Mouse (Mus musculus) heart, embryonic 10.5 days (tissue): ENCODE results near the gene Rnf150. TPM values are rescaled to one million over a fixed set of nuclear protein-coding genes. Genes with fewer than 3 reads are reported as not detected.

Experiments used
- DNase-seq: peaks from one replicate; pipeline ENCODE4 v3.0.0-alpha.2; 2017; ENCODE audit warnings: low spot score
- H3K27ac ChIP-seq: fragments of 300-500 bp; sonication (generic); 2 replicates; pipeline ENCODE4 v1.5.1; 2016; ENCODE audit warnings: mild to moderate bottlenecking
- H3K27me3 ChIP-seq: fragments of 300-500 bp; sonication (generic); 2 replicates; pipeline ENCODE4 v1.6.1; 2016; ENCODE audit warnings: mild to moderate bottlenecking; ENCODE audit not compliant: poor library complexity, insufficient read depth, severe bottlenecking
- H3K36me3 ChIP-seq: fragments of 300-500 bp; sonication (generic); 2 replicates; pipeline ENCODE4 v1.6.1; 2016; ENCODE audit warnings: mild to moderate bottlenecking, moderate library complexity
- H3K4me1 ChIP-seq: fragments of 300-500 bp; sonication (generic); 2 replicates; pipeline ENCODE4 v1.6.1; 2016; ENCODE audit warnings: mild to moderate bottlenecking
- H3K4me3 ChIP-seq: fragments of 300-500 bp; sonication (generic); 2 replicates; pipeline ENCODE4 v1.5.1; 2016; ENCODE audit warnings: mild to moderate bottlenecking, moderate library complexity
- H3K9me3 ChIP-seq: fragments of 300-500 bp; sonication (generic); 2 replicates; pipeline ENCODE4 v1.6.1; 2016; ENCODE audit warnings: mild to moderate bottlenecking, moderate library complexity
- WGBS: fragments of 180-500 bp; shearing (Covaris S2); methylation state at CpG from one replicate; pipeline ENCODE4 v1.1.7; 2016; 5-methylcytosine and 5-hydroxymethylcytosine counted together
- polyA plus RNA-seq: library from polyadenylated mRNA; unstranded; fragments of >200 nt; fragmentation: Nextera tagmentation; extraction: Ambion mirVana; gene quantifications from 2 replicates; pipeline ENCODE4 v1.2.1, GENCODE M21; 2016

The Rnf150 gene
- polyA plus RNA-seq, 1 experiment from 2014 or later, result 0.80 TPM

- DNase-seq, result no peak
- 3% methylated on average over 10 of the region's 10 CpGs for WGBS
- Histone ChIP-seq H3K36me3 (no peaks in the 10 kb centered on the region), H3K27me3 (peaks cover 8% of the 10 kb centered on the region; the same call in 1 of the 2 replicates), H3K4me1 (peaks cover 10% of the 10 kb centered on the region; the same call in 1 of the 2 replicates), H3K9me3 (no peaks in the 10 kb centered on the region), H3K27ac (peak overlapping the region; percentile 91), H3K4me3 (peak overlapping the region; percentile 87)
Observed at GRCm38 (mm10) chr8:82864521-82864818, 1.3 kb downstream of the Rnf150 start.

GRCm38 (mm10) chr8:82865239-82865638, 2.1 kb downstream of the Rnf150 start:
- Histone ChIP-seq H3K27me3 (peaks cover 8% of the 10 kb centered on the region; the same call in 1 of the 2 replicates), H3K4me3 (peak overlapping the region; percentile 87; the same call in 1 of the 2 replicates), H3K36me3 (no peaks in the 10 kb centered on the region), H3K27ac (no peak overlapping the region), H3K9me3 (no peaks in the 10 kb centered on the region), H3K4me1 (peaks cover 10% of the 10 kb centered on the region; the same call in 1 of the 2 replicates)
- 64% methylated on average over 5 of the region's 5 CpGs for WGBS
- DNase-seq, result no peak

GRCm38 (mm10) chr8:82866251-82866650, 3.1 kb downstream of the Rnf150 start:
- Histone ChIP-seq H3K9me3 (no peaks in the 10 kb centered on the region), H3K27ac (no peak overlapping the region), H3K27me3 (peaks cover 8% of the 10 kb centered on the region; the same call in 1 of the 2 replicates), H3K36me3 (no peaks in the 10 kb centered on the region), H3K4me3 (no peak overlapping the region), H3K4me1 (peaks cover 10% of the 10 kb centered on the region; the same call in 1 of the 2 replicates)
- 74% methylated on average over 1 of the region's 1 CpGs for WGBS
- no peak for DNase-seq

- Histone ChIP-seq H3K36me3 (no peaks in the 10 kb centered on the region), H3K4me1 (no peaks in the 10 kb centered on the region), H3K27ac (no peak overlapping the region), H3K9me3 (no peaks in the 10 kb centered on the region), H3K4me3 (no peak overlapping the region), H3K27me3 (no peaks in the 10 kb centered on the region)
- 77% methylated on average over 4 of the region's 4 CpGs for WGBS
- no peak for DNase-seq
Observed at GRCm38 (mm10) chr8:82870840-82871490, 7.8 kb downstream of the Rnf150 start.

GRCm38 (mm10) chr8:82871986-82872385, 8.8 kb downstream of the Rnf150 start:
- no peak for DNase-seq
- 77% methylated on average over 4 of the region's 4 CpGs for WGBS
- Histone ChIP-seq H3K27me3 (no peaks in the 10 kb centered on the region), H3K9me3 (no peaks in the 10 kb centered on the region), H3K4me3 (no peak overlapping the region), H3K36me3 (no peaks in the 10 kb centered on the region), H3K27ac (no peak overlapping the region), H3K4me1 (0 out of 2 replicates have a peak, but pooled peaks cover 5% of the 10 kb centered on the region)

GRCm38 (mm10) chr8:82874102-82874501, 10.9 kb downstream of the Rnf150 start:
- H3K4me1 ChIP-seq, result 0 out of 2 replicates have a peak, but pooled peaks cover 5% of the 10 kb centered on the region
- H3K4me3 ChIP-seq, result no peak overlapping the region
- H3K9me3 ChIP-seq, result no peaks in the 10 kb centered on the region
- WGBS, result 77% methylated on average over 2 of the region's 2 CpGs
- H3K27me3 ChIP-seq, result no peaks in the 10 kb centered on the region
- no peak for DNase-seq
- H3K27ac ChIP-seq, result no peak overlapping the region
- H3K36me3 ChIP-seq, result no peaks in the 10 kb centered on the region

GRCm38 (mm10) chr8:82875135-82875534, 12.0 kb downstream of the Rnf150 start:
- 61% methylated on average over 7 of the region's 7 CpGs for WGBS
- H3K4me3 ChIP-seq, result no peak overlapping the region
- peak; percentile 75 for DNase-seq
- H3K9me3 ChIP-seq, result no peaks in the 10 kb centered on the region
- no peaks in the 10 kb centered on the region for H3K27me3 ChIP-seq
- H3K27ac ChIP-seq, result no peak overlapping the region
- no peaks in the 10 kb centered on the region for H3K36me3 ChIP-seq
- H3K4me1 ChIP-seq, result 0 out of 2 replicates have a peak, but pooled peaks cover 5% of the 10 kb centered on the region

GRCm38 (mm10) chr8:82884480-82884879, 21.3 kb downstream of the Rnf150 start:
- Histone ChIP-seq H3K9me3 (no peaks in the 10 kb centered on the region), H3K4me1 (no peaks in the 10 kb centered on the region), H3K27me3 (no peaks in the 10 kb centered on the region), H3K36me3 (no peaks in the 10 kb centered on the region), H3K27ac (no peak overlapping the region), H3K4me3 (no peak overlapping the region)
- 66% methylated on average over 4 of the region's 4 CpGs for WGBS
- no peak for DNase-seq

GRCm38 (mm10) chr8:82887234-82887633, 24.1 kb downstream of the Rnf150 start:
- Histone ChIP-seq H3K4me3 (no peak overlapping the region), H3K27ac (no peak overlapping the region), H3K9me3 (no peaks in the 10 kb centered on the region), H3K27me3 (no peaks in the 10 kb centered on the region), H3K36me3 (no peaks in the 10 kb centered on the region), H3K4me1 (no peaks in the 10 kb centered on the region)
- WGBS, result 80% methylated on average over 4 of the region's 4 CpGs
- no peak for DNase-seq

- no peaks in the 10 kb centered on the region for H3K36me3 ChIP-seq
- H3K27ac ChIP-seq, result no peak overlapping the region
- no peaks in the 10 kb centered on the region for H3K9me3 ChIP-seq
- H3K4me3 ChIP-seq, result no peak overlapping the region
- no peak for DNase-seq
- H3K27me3 ChIP-seq, result no peaks in the 10 kb centered on the region
- WGBS, result 74% methylated on average over 10 of the region's 10 CpGs
- no peaks in the 10 kb centered on the region for H3K4me1 ChIP-seq
Observed at GRCm38 (mm10) chr8:82889062-82889720, 26.0 kb downstream of the Rnf150 start.

- DNase-seq, result no peak
- Histone ChIP-seq H3K27me3 (no peaks in the 10 kb centered on the region), H3K4me1 (no peaks in the 10 kb centered on the region), H3K36me3 (no peaks in the 10 kb centered on the region), H3K27ac (no peak overlapping the region), H3K4me3 (no peak overlapping the region), H3K9me3 (no peaks in the 10 kb centered on the region)
- WGBS, result 80% methylated on average over 4 of the region's 4 CpGs
Observed at GRCm38 (mm10) chr8:82895091-82895490, 31.9 kb downstream of the Rnf150 start.

- Histone ChIP-seq H3K9me3 (no peaks in the 10 kb centered on the region), H3K4me3 (no peak overlapping the region), H3K4me1 (no peaks in the 10 kb centered on the region), H3K27ac (no peak overlapping the region), H3K27me3 (no peaks in the 10 kb centered on the region), H3K36me3 (no peaks in the 10 kb centered on the region)
- DNase-seq, result no peak
- WGBS, result 88% methylated on average over 2 of the region's 2 CpGs
Observed at GRCm38 (mm10) chr8:82896796-82897195, 33.6 kb downstream of the Rnf150 start.

- Histone ChIP-seq H3K36me3 (no peaks in the 10 kb centered on the region), H3K4me3 (no peak overlapping the region), H3K4me1 (peaks cover under 1% of the 10 kb centered on the region; the same call in 1 of the 2 replicates), H3K27me3 (no peaks in the 10 kb centered on the region), H3K9me3 (no peaks in the 10 kb centered on the region), H3K27ac (no peak overlapping the region)
- WGBS, result 79% methylated on average over 3 of the region's 3 CpGs
- no peak for DNase-seq
Observed at GRCm38 (mm10) chr8:82897628-82898458, 34.7 kb downstream of the Rnf150 start.
